Mouse (Mus musculus) hindbrain, embryonic 10.5 days (tissue): Measurements from ENCODE around the gene Gemin2. TPM values are rescaled to one million over a fixed set of nuclear protein-coding genes. Genes with fewer than 3 reads are reported as not detected.
A peak's percentile ranks its signal among the peaks of the same experiment; 100 is the strongest.

ENCODE experiments used
- DNase-seq: peaks from one replicate; pipeline ENCODE4 v3.0.0-alpha.2; 2017; ENCODE audit warnings: low spot score
- H3K27ac ChIP-seq: fragments of 300-500 bp; sonication (generic); 2 replicates; pipeline ENCODE4 v1.5.1; 2016; ENCODE audit warnings: mild to moderate bottlenecking, moderate library complexity
- H3K27me3 ChIP-seq: fragments of 300-500 bp; sonication (generic); 2 replicates; pipeline ENCODE4 v1.6.1; 2016; ENCODE audit warnings: mild to moderate bottlenecking; ENCODE audit not compliant: poor library complexity, insufficient read depth, severe bottlenecking
- H3K36me3 ChIP-seq: fragments of 300-500 bp; sonication (generic); 2 replicates; pipeline ENCODE4 v1.6.1; 2016; ENCODE audit warnings: mild to moderate bottlenecking, moderate library complexity
- H3K4me1 ChIP-seq: fragments of 300-500 bp; sonication (generic); replicated peaks from 2 replicates; pipeline ENCODE4 v1.6.1; 2016; ENCODE audit warnings: mild to moderate bottlenecking
- H3K4me3 ChIP-seq: fragments of 300-500 bp; sonication (generic); 2 replicates; pipeline ENCODE4 v1.5.1; 2016; ENCODE audit warnings: mild to moderate bottlenecking, moderate library complexity
- H3K9me3 ChIP-seq: fragments of 300-500 bp; sonication (generic); 2 replicates; pipeline ENCODE4 v1.6.1; 2016; ENCODE audit warnings: mild to moderate bottlenecking, moderate library complexity
- WGBS: fragments of 180-500 bp; shearing (Covaris S2); methylation state at CpG from one replicate; pipeline ENCODE4 v1.1.7; 2016; 5-methylcytosine and 5-hydroxymethylcytosine counted together
- polyA plus RNA-seq: library from polyadenylated mRNA; unstranded; fragments of >200 nt; fragmentation: Nextera tagmentation; extraction: Ambion mirVana; gene quantifications from 2 replicates; pipeline ENCODE4 v1.2.1, GENCODE M21; 2016

The Gemin2 gene
- polyA plus RNA-seq, 1 experiment from 2014 or later, result 28.7 TPM

DNA sequence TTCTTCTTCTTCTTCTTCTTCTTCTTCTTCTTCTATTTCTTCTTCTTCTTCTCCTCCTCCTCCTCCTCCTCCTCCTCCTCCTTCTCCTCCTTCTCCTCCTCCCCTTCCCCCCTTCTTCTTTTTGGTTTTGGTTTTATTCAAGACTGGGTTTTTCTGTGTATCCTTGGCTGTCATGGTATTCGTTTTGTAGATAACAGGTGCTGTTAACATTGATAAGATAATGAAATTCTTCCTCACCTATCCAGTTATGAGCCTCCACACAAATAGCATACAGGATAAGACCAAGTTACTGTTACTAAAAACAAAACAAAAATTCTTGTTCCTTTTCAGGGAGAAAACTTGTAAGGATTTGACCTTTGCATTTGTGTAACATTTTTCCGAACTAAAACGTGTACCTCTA is 52.6 kb downstream of the Gemin2 start:
- WGBS, result 83% methylated on average over 3 of the region's 3 CpGs
- H3K4me1 ChIP-seq, result peaks cover 17% of the 10 kb centered on the region
- DNase-seq, result no peak
- H3K27me3 ChIP-seq, result no peaks in the 10 kb centered on the region
- H3K4me3 ChIP-seq, result peak overlapping the region; percentile 98
- peaks cover 29% of the 10 kb centered on the region for H3K36me3 ChIP-seq
- peak overlapping the region; percentile 98 for H3K27ac ChIP-seq
- H3K9me3 ChIP-seq, result no peaks in the 10 kb centered on the region

DNA sequence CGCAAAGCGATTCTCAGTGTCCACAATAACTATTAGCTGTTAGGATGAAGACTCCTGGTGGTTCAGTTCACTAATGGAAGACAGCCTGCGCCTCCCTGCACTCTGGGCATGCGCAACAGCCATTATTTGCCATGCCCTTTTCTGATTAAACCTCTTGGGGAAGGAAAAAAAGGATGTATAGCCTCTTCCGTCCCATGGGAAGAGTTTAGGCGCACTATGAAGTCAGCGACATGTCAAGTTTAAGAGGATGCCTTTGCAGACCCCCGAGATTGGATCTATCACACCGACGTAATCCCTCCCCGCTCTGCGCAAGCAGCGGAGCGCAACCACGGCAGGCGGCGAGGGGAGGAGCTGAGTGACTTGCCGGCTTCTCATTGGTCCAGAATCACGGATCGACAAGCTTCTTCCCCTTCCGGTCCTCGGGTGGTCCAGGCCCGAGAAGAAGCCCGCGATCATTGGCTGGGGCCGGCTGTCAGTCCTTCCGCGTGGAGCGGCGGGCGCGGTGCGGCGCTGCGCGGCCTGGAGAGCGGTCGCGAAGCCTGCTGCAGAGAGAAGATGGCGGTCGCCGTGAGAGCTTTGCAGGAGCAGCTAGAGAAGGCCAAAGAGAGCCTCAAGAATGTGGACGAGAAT is 53.4 kb downstream of the Gemin2 start, which contains the start of gene Pnn:
Pnn (plus strand) TSS at position 437 of the 630 bp plus-strand sequence.
- H3K4me1 ChIP-seq, result peaks cover 14% of the 10 kb centered on the region
- peak within 1 kb of the TSS; percentile 98 for H3K27ac ChIP-seq
- WGBS, result under 1% methylated on average over 43 of the region's 43 CpGs
- peak within 1 kb of the TSS; percentile 98 for H3K4me3 ChIP-seq
- H3K9me3 ChIP-seq, result no peaks in the 10 kb centered on the region
- H3K36me3 ChIP-seq, result peaks cover 36% of the 10 kb centered on the region
- peak; percentile 97 for DNase-seq
- no peaks in the 10 kb centered on the region for H3K27me3 ChIP-seq

DNA sequence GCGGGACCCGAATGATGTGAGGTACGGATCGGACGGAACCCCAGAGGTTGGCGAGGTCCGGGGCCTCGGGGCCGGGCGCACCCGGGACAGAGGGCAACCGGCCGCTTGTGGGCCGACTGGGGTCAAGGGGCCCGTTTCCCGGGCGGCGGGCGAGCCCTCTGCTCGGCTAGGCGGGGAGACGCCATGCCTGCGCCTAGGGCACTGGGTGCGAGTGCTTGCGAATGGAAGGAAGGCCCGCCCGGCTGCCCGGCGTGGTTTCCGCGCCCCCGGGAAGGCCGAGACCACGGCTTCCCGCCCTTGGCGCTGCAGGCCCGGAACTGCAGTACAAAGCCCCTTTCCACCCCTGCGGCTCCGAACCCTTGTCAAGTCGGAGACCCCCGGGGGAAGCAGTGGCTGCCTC is 53.9 kb downstream of the Gemin2 start:
- Histone ChIP-seq H3K9me3 (no peaks in the 10 kb centered on the region), H3K27ac (peak overlapping the region; percentile 98), H3K36me3 (peaks cover 42% of the 10 kb centered on the region), H3K27me3 (no peaks in the 10 kb centered on the region), H3K4me3 (peak overlapping the region; percentile 98), H3K4me1 (peaks cover 14% of the 10 kb centered on the region)
- no peak for DNase-seq
- under 1% methylated on average over 41 of the region's 41 CpGs for WGBS

DNA sequence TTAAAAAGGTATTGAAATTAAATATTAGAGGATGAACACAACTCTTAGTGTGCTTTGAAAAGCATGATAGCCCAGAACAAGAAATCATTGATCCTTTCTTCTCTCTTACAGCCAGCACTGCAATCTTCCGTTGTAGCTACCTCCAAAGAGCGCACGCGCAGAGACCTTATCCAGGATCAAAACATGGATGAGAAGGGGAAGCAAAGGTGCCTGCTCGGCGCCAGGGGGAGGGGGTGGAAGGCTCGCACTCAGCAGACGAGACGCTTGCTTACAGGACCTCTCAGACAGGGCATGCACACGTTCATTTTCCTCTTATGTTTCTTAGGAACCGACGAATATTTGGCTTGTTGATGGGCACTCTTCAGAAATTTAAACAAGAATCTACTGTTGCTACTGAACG is 55.6 kb downstream of the Gemin2 start:
- Histone ChIP-seq H3K4me3 (no peak overlapping the region), H3K4me1 (peaks cover 14% of the 10 kb centered on the region), H3K9me3 (no peaks in the 10 kb centered on the region), H3K27ac (no peak overlapping the region), H3K36me3 (peaks cover 59% of the 10 kb centered on the region), H3K27me3 (no peaks in the 10 kb centered on the region)
- 94% methylated on average over 13 of the region's 13 CpGs for WGBS
- DNase-seq, result no peak

DNA sequence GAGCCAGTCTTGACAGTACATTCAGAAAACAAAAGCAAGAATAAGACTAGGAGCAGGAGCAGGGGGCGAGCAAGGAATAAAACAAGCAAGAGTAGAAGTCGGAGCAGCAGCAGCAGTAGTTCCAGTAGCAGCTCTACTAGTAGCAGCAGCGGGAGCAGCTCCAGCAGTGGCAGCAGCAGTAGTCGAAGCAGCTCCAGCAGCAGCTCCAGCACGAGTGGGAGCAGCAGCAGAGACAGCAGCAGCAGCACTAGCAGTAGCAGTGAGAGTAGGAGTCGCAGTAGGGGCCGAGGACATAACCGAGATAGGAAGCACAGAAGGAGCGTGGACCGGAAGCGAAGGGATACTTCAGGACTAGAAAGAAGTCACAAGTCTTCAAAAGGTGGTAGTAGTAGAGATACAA is 59.1 kb downstream of the Gemin2 start:
- no peak for DNase-seq
- WGBS, result 93% methylated on average over 11 of the region's 11 CpGs
- H3K4me3 ChIP-seq, result no peak overlapping the region
- H3K4me1 ChIP-seq, result peaks cover 7% of the 10 kb centered on the region
- no peaks in the 10 kb centered on the region for H3K27me3 ChIP-seq
- no peaks in the 10 kb centered on the region for H3K9me3 ChIP-seq
- peaks cover 75% of the 10 kb centered on the region for H3K36me3 ChIP-seq
- no peak overlapping the region for H3K27ac ChIP-seq

DNA sequence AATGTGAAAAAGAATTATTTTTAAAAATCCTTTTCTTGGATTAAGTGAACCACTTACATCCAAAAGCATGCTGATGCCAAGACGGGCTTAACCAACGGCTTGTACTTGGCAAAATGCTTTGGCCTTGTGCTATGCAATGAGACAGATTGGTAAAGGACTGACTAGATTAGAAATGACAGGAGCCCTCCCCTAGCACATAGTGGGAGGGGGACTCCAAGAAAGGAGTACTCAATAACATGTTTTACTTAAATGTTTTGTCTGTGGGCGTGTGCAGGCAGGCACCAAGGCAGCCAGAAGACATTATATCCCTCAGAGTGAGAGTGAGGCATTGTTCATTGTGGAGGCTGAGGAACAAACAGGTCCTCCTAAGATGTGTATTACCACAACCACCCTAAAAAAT is 60.9 kb downstream of the Gemin2 start:
- 93% methylated on average over 3 of the region's 3 CpGs for WGBS
- H3K36me3 ChIP-seq, result peaks cover 64% of the 10 kb centered on the region
- H3K9me3 ChIP-seq, result no peaks in the 10 kb centered on the region
- no peak for DNase-seq
- H3K4me1 ChIP-seq, result no peaks in the 10 kb centered on the region
- H3K27me3 ChIP-seq, result no peaks in the 10 kb centered on the region
- H3K27ac ChIP-seq, result no peak overlapping the region
- H3K4me3 ChIP-seq, result no peak overlapping the region

DNA sequence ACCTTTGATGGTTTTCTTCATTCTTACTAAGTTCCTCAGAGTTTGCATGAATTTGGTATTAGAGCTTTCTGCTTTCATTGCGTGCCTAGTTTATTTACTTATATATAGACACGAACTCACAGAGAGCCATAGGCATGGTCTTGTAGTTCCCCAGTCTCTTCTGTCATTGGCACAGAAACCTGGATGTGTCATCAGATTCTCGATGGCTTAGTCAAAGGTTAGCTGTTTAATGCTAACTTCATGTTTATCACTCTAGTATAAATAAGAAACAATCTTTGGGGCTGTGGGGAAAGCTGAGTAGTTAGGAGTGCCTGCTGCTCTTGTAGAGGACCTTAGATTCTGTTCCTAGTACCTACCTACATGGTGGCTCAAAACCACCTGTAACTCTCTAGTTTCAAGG is 63.8 kb downstream of the Gemin2 start:
- Histone ChIP-seq H3K4me1 (no peaks in the 10 kb centered on the region), H3K4me3 (no peak overlapping the region), H3K36me3 (peaks cover 34% of the 10 kb centered on the region), H3K27ac (no peak overlapping the region), H3K27me3 (no peaks in the 10 kb centered on the region), H3K9me3 (no peaks in the 10 kb centered on the region)
- no peak for DNase-seq
- 87% methylated on average over 3 of the region's 3 CpGs for WGBS

DNA sequence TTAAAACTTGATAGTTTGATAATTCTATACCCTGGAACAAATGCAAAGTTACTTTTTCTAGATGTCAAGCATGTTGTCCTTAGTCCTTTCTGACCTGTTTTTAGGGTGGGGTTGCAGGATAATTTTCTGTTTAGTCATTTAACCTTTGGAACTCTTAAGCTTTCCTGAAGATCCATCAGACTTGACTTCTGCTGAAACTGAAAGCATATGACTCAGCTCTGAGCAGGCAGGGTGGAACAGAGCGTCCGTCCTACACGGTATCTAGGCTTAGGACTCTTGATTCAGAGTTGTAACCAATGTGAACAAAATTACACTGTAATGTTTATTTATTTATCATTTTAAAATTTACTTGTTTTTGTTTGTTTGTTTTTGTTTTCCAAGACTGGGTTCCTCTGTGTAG is 64.7 kb downstream of the Gemin2 start:
- DNase-seq, result no peak
- no peaks in the 10 kb centered on the region for H3K4me1 ChIP-seq
- WGBS, result 97% methylated on average over 3 of the region's 3 CpGs
- H3K36me3 ChIP-seq, result peaks cover 25% of the 10 kb centered on the region
- H3K4me3 ChIP-seq, result no peak overlapping the region
- H3K27me3 ChIP-seq, result no peaks in the 10 kb centered on the region
- no peaks in the 10 kb centered on the region for H3K9me3 ChIP-seq
- H3K27ac ChIP-seq, result no peak overlapping the region

Other genes starting within 250 kb of the Gemin2 start
- 58.5 and 67.8 TPM in 2 replicates for gene Sec23a, start 1.4 kb upstream of the Gemin2 start, polyA plus RNA-seq
- 72.6 and 84.8 TPM in 2 replicates for gene Trappc6b, start 48.1 kb downstream of the Gemin2 start, polyA plus RNA-seq
- 68.6 and 105 TPM in 2 replicates for gene Pnn, start 53.5 kb downstream of the Gemin2 start, polyA plus RNA-seq
- gene Mia2, start 82.4 kb downstream of the Gemin2 start, polyA plus RNA-seq, result 34.8 and 43.4 TPM in 2 replicates
- 5.8 and 6.4 TPM in 2 replicates for gene Fbxo33, start 206.3 kb downstream of the Gemin2 start, polyA plus RNA-seq